Mouse (Mus musculus): ENCODE measurements around the gene Cdpf1. TPM values are rescaled to one million over a fixed set of nuclear protein-coding genes. Genes with fewer than 3 reads are reported as not detected.
"Not testable (repeated sequence)": the region's sequence is repeated elsewhere in the genome, so short reads cannot be mapped to it uniquely, and the experiment has no call there.

Cdpf1 gene
- polyA plus RNA-seq, 1 experiment from 2014 or later = 20.7 TPM

DNA sequence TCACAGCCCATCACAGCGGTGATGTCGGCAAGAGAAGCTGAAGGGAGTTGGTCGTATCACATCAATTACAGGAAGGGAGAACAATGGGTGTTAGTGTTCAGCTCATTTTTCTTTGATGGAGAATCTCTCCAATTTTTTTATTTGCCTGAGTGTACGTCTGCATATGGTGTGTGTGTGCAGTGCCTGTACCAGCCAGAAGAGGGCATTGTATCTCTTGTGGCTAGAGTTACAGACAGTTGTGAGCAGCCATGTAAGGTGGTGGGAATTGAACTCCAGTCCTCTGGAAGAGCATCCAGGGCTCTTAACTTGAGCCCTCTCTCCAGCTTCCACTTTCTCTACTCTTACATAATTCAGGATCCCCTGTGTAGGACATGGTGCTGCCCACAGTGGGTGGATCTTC, 28.4 kb downstream of the Cdpf1 start:
- WGBS = 92% methylated on average over 4 of the region's 4 CpGs
- DNase-seq (ENCODE audit: low spot score) = no peak
- Histone ChIP-seq H3K27me3 (ENCODE audit: control insufficient read depth, insufficient read depth, low read length) (no peaks in the 10 kb centered on the region), H3K36me3 (ENCODE audit: control insufficient read depth, insufficient read depth, low read length) (no peaks in the 10 kb centered on the region), H3K9me3 (ENCODE audit: control insufficient read depth, low read length) (no peaks in the 10 kb centered on the region), H3K4me3 (ENCODE audit: low read depth, low read length) (no peak overlapping the region), H3K27ac (ENCODE audit: low read depth, low read length) (no peak overlapping the region), H3K9ac (ENCODE audit: low read length) (no peak overlapping the region), H3K4me2 (ENCODE audit: low read depth, low read length, severe bottlenecking) (no peak overlapping the region), H3K4me1 (replicated peaks; ENCODE audit: control insufficient read depth, insufficient read depth, low read length) (no peaks in the 10 kb centered on the region)
- no peak for ATAC-seq (replicated peaks; ENCODE audit: low FRiP score)

DNA sequence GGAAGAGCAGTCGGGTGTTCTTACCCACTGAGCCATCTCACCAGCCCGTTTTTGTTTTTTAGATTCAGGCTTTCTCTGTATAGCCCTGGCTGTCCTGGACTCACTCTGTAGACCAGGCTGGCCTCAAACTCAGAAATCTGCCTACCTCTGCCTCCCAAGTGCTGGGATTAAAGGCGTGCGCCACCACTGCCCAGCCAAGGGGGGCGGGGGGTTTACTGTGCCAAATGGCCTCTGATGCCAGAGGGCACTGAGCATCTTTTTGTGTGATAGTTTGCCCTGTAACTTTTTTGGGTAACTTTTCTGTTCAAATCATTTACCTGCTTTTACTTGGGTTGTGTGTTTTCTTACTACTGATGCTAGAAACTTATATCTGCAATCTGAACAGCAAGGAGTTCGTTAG, 32.6 kb downstream of the Cdpf1 start:
- H3K9ac ChIP-seq (ENCODE audit: low read length); H3K36me3 ChIP-seq (ENCODE audit: control insufficient read depth, insufficient read depth, low read length): not testable (repeated sequence)
- WGBS = 90% methylated on average over 6 of the region's 6 CpGs

DNA sequence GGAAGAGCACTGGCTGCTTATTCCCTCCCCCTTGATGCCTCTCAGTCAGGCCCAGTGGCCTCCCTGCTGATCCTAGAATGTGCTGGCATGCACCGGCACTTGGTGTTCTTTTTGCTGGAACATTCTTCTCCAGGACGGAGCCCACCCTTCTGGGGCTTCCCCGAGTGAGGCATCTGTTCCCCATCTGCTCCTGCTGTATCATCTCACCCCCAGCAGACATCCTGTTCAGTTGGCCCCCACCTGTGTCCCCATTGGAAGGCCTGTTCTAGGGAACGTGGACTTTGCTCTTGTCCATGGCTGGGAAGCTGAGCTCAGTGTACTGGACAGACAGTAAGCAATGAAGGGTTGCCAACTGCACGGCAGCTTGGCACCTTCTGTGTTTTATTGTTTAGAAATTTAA, 34.7 kb downstream of the Cdpf1 start:
- Histone ChIP-seq H3K4me2 (ENCODE audit: low read depth, low read length, severe bottlenecking) (no peak overlapping the region), H3K27ac (ENCODE audit: low read depth, low read length) (no peak overlapping the region), H3K4me3 (ENCODE audit: low read depth, low read length) (no peak overlapping the region), H3K4me1 (replicated peaks; ENCODE audit: control insufficient read depth, insufficient read depth, low read length) (no peaks in the 10 kb centered on the region), H3K27me3 (ENCODE audit: control insufficient read depth, insufficient read depth, low read length) (no peaks in the 10 kb centered on the region), H3K36me3 (ENCODE audit: control insufficient read depth, insufficient read depth, low read length) (no peaks in the 10 kb centered on the region), H3K9me3 (ENCODE audit: control insufficient read depth, low read length) (no peaks in the 10 kb centered on the region), H3K9ac (ENCODE audit: low read length) (no peak overlapping the region)
- ATAC-seq (replicated peaks; ENCODE audit: low FRiP score) (no peak), DNase-seq (ENCODE audit: low spot score) (no peak)
- 82% methylated on average over 5 of the region's 5 CpGs for WGBS

More for the DNA sequence above, 32.6 kb downstream of the Cdpf1 start:
- H3K27ac ChIP-seq (ENCODE audit: low read depth, low read length); H3K4me3 ChIP-seq (ENCODE audit: low read depth, low read length); DNase-seq (ENCODE audit: low spot score); ATAC-seq (replicated peaks; ENCODE audit: low FRiP score); H3K4me1 ChIP-seq (replicated peaks; ENCODE audit: control insufficient read depth, insufficient read depth, low read length); H3K9me3 ChIP-seq (ENCODE audit: control insufficient read depth, low read length); H3K27me3 ChIP-seq (ENCODE audit: control insufficient read depth, insufficient read depth, low read length); H3K4me2 ChIP-seq (ENCODE audit: low read depth, low read length, severe bottlenecking): not testable (repeated sequence)

DNA sequence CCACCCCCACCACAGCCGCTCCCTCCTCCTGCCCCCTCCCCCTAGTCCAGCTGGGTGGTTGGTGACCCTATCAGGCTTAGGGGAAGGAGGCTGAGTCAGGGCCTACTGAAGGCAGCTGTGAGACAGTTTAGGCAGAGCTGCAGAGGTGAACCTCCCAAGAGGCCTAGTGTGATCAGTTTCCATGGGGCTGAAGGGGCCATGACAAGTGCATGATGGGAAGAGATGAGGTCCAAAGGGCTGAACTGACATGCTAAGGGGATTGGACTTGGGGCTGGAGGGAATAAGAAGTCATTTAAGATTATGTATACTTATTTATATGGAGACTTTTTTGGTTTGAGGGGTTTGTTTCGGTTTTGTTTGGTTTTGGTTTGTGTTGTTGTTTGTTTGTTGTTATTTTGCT, 35.3 kb downstream of the Cdpf1 start:
- 72% methylated on average over 2 of the region's 2 CpGs for WGBS
- no peak overlapping the region for H3K4me3 ChIP-seq (ENCODE audit: low read depth, low read length)
- H3K27me3 ChIP-seq (ENCODE audit: control insufficient read depth, insufficient read depth, low read length) = no peaks in the 10 kb centered on the region
- DNase-seq (ENCODE audit: low spot score) (no peak), ATAC-seq (replicated peaks; ENCODE audit: low FRiP score) (no peak)
- H3K9ac ChIP-seq (ENCODE audit: low read length) = no peak overlapping the region
- H3K4me1 ChIP-seq (replicated peaks; ENCODE audit: control insufficient read depth, insufficient read depth, low read length) = no peaks in the 10 kb centered on the region
- no peaks in the 10 kb centered on the region for H3K9me3 ChIP-seq (ENCODE audit: control insufficient read depth, low read length)
- no peaks in the 10 kb centered on the region for H3K36me3 ChIP-seq (ENCODE audit: control insufficient read depth, insufficient read depth, low read length)
- no peak overlapping the region for H3K27ac ChIP-seq (ENCODE audit: low read depth, low read length)
- H3K4me2 ChIP-seq (ENCODE audit: low read depth, low read length, severe bottlenecking) = no peak overlapping the region

DNA sequence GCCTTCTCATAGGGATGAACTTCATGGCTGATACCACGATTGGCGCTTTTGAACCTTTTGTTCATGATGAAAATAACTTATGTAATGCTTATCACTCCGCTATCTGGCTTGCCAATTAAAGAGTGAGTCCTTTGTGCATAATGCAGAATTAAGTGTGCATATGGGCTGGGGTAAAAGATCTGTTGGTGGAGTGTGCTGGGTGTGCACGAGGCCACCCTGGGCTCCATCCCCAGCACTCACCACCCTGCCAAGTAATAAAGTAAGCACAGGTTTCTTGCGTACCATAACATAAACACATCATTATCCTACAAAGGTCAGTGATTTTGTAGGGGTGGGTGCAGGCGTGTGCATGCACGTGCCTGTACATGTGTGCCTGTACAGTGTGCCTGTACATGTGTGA, 36.5 kb downstream of the Cdpf1 start:
- DNase-seq (ENCODE audit: low spot score) = no peak
- ATAC-seq (replicated peaks; ENCODE audit: low FRiP score) = no peak
- Histone ChIP-seq H3K9me3 (ENCODE audit: control insufficient read depth, low read length) (no peaks in the 10 kb centered on the region), H3K36me3 (ENCODE audit: control insufficient read depth, insufficient read depth, low read length) (no peaks in the 10 kb centered on the region), H3K4me1 (replicated peaks; ENCODE audit: control insufficient read depth, insufficient read depth, low read length) (no peaks in the 10 kb centered on the region), H3K4me2 (ENCODE audit: low read depth, low read length, severe bottlenecking) (no peak overlapping the region), H3K9ac (ENCODE audit: low read length) (no peak overlapping the region), H3K27ac (ENCODE audit: low read depth, low read length) (no peak overlapping the region), H3K4me3 (ENCODE audit: low read depth, low read length) (no peak overlapping the region), H3K27me3 (ENCODE audit: control insufficient read depth, insufficient read depth, low read length) (no peaks in the 10 kb centered on the region)
- 87% methylated on average over 7 of the region's 7 CpGs for WGBS

DNA sequence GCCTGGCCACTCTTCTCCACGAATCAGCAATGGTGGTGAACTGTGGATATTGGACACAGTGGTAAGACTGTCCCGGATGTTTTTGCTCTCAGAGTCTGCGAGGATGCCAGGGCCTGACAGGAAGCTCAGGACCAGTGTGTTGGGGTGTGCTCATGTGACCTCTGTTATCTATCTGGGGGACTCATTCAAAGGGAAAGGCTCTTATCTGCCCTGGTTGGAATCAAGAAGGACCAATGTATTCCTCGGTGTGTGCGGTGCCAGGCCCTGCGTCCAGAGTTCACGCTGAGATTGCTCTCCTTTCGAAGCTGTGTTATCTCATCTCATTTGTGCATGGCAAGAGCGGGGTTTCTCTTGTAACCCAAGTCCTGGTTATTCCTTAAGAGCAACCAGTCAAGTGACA, 37.1 kb downstream of the Cdpf1 start:
- no peak overlapping the region for H3K4me2 ChIP-seq (ENCODE audit: low read depth, low read length, severe bottlenecking)
- H3K27ac ChIP-seq (ENCODE audit: low read depth, low read length) = no peak overlapping the region
- no peak overlapping the region for H3K4me3 ChIP-seq (ENCODE audit: low read depth, low read length)
- WGBS = 91% methylated on average over 9 of the region's 9 CpGs
- H3K36me3 ChIP-seq (ENCODE audit: control insufficient read depth, insufficient read depth, low read length) = no peaks in the 10 kb centered on the region
- H3K9ac ChIP-seq (ENCODE audit: low read length) = no peak overlapping the region
- H3K9me3 ChIP-seq (ENCODE audit: control insufficient read depth, low read length) = no peaks in the 10 kb centered on the region
- ATAC-seq (replicated peaks; ENCODE audit: low FRiP score) (no peak), DNase-seq (ENCODE audit: low spot score) (no peak)
- H3K4me1 ChIP-seq (replicated peaks; ENCODE audit: control insufficient read depth, insufficient read depth, low read length) = no peaks in the 10 kb centered on the region
- H3K27me3 ChIP-seq (ENCODE audit: control insufficient read depth, insufficient read depth, low read length) = no peaks in the 10 kb centered on the region

DNA sequence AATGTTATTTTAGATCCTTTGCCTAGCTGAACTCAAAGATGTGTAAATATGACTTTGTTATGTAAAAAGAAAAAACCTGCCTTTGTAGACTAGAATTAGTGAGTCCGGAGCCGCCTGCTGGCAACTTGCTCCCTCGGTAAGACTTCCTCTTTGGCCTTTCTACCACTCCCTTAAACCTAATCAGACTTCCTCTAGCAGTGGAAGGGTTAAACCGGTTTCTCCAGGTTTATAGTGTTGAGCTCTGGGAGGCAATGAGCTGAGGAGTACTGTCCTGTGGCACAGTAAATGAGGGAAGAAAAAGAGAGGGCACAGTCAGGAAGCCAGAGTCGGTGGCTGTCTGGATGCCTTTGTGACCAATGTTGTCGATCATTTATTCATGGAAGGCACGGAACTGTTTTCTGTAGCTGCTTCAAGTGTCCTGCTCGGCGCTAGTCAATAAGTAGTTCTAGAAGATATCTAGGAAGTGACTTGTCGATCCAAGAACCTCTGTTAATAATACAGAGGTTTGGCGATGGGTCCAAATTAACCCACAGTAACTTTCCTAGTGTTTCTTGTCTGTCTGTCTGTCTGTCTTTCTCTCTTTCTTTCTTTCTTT, 39.3 kb downstream of the Cdpf1 start:
- Histone ChIP-seq H3K4me1 (replicated peaks; ENCODE audit: control insufficient read depth, insufficient read depth, low read length) (no peaks in the 10 kb centered on the region), H3K9me3 (ENCODE audit: control insufficient read depth, low read length) (no peaks in the 10 kb centered on the region), H3K4me2 (ENCODE audit: low read depth, low read length, severe bottlenecking) (no peak overlapping the region), H3K27ac (ENCODE audit: low read depth, low read length) (no peak overlapping the region), H3K27me3 (ENCODE audit: control insufficient read depth, insufficient read depth, low read length) (no peaks in the 10 kb centered on the region), H3K9ac (ENCODE audit: low read length) (no peak overlapping the region), H3K36me3 (ENCODE audit: control insufficient read depth, insufficient read depth, low read length) (no peaks in the 10 kb centered on the region), H3K4me3 (ENCODE audit: low read depth, low read length) (no peak overlapping the region)
- ATAC-seq (replicated peaks; ENCODE audit: low FRiP score) = no peak
- no peak for DNase-seq (ENCODE audit: low spot score)
- WGBS = 81% methylated on average over 11 of the region's 11 CpGs

DNA sequence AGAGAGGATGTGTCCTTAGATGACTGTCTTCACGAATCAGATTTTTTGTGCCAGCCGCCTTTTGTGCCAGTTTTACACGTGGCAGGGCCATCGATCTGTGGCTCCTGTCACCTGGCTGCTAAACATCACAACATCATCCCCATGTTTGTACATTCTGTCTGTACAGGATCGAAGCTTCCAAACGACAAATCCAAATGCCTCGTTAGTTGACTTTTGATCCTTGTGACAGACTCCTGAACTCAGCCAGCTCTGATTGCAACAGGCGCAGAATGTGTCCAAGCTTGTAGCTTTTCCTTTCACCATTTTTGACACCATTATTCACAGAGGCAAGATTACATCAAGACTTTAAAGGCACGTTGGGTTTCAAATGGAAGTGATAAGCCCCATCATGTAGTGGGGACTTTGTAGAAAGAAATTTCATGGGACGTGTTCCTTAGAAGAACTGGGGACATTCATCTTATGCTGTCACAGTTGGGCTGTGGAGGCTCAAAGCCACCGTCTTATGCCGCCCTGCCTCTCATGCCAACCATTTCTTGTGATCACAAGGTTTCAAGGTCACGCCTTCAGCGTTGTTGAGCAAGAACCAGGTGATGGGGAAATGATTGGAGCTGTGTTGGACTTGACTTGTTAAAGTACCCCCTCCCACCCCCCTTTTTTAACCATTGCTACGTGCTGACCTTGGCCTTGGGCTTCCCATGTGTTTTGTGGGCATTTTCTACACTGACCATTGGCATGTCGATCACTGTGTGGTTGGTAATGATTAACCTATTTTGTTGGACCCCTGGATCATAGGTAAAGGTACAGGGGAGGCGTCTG, 40.0 kb downstream of the Cdpf1 start:
- H3K4me1 ChIP-seq (replicated peaks; ENCODE audit: control insufficient read depth, insufficient read depth, low read length) = no peaks in the 10 kb centered on the region
- no peaks in the 10 kb centered on the region for H3K36me3 ChIP-seq (ENCODE audit: control insufficient read depth, insufficient read depth, low read length)
- no peak overlapping the region for H3K4me2 ChIP-seq (ENCODE audit: low read depth, low read length, severe bottlenecking)
- H3K27me3 ChIP-seq (ENCODE audit: control insufficient read depth, insufficient read depth, low read length) = no peaks in the 10 kb centered on the region
- no peak overlapping the region for H3K4me3 ChIP-seq (ENCODE audit: low read depth, low read length)
- WGBS = 88% methylated on average over 17 of the region's 17 CpGs
- H3K9me3 ChIP-seq (ENCODE audit: control insufficient read depth, low read length) = no peaks in the 10 kb centered on the region
- no peak for DNase-seq (ENCODE audit: low spot score)
- no peak overlapping the region for H3K9ac ChIP-seq (ENCODE audit: low read length)
- no peak for ATAC-seq (replicated peaks; ENCODE audit: low FRiP score)
- no peak overlapping the region for H3K27ac ChIP-seq (ENCODE audit: low read depth, low read length)

DNA sequence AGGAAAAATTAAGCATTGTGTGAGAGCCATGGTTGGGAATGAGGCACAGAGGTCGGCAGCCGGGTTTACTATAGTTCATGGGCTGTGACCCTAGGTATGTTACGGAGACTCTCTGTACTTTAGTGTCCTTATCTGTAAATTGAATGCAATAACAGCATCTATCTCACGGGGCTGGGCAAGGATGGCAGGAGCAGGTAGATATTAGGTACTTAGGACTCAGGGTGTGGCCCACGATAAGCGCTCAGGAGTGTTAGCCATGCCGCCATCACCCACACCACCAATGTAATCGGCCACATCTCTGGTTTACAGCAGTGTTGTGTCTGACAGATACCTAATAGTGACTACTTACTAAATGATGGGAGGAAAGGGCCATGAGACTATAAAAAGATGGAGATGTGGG, 42.5 kb downstream of the Cdpf1 start:
- WGBS = 89% methylated on average over 8 of the region's 8 CpGs
- Histone ChIP-seq H3K4me1 (replicated peaks; ENCODE audit: control insufficient read depth, insufficient read depth, low read length) (no peaks in the 10 kb centered on the region), H3K27ac (ENCODE audit: low read depth, low read length) (no peak overlapping the region), H3K27me3 (ENCODE audit: control insufficient read depth, insufficient read depth, low read length) (no peaks in the 10 kb centered on the region), H3K4me3 (ENCODE audit: low read depth, low read length) (no peak overlapping the region), H3K4me2 (ENCODE audit: low read depth, low read length, severe bottlenecking) (no peak overlapping the region), H3K9me3 (ENCODE audit: control insufficient read depth, low read length) (no peaks in the 10 kb centered on the region), H3K9ac (ENCODE audit: low read length) (no peak overlapping the region), H3K36me3 (ENCODE audit: control insufficient read depth, insufficient read depth, low read length) (no peaks in the 10 kb centered on the region)
- DNase-seq (ENCODE audit: low spot score) = no peak
- ATAC-seq (replicated peaks; ENCODE audit: low FRiP score) = no peak

All from forebrain, embryonic 11.5 days (tissue).